Comparison of ENCODE assay signal across 12 mouse cellular contexts in genomic region chr1:155084839-155085238, GRCm38 (mm10). TPM values are rescaled to one million over a fixed set of nuclear protein-coding genes. Genes with fewer than 3 reads are reported as not detected.
A peak's percentile ranks its signal among the peaks of the same experiment; 100 is the strongest.
DNase-seq lines count a peak whose midpoint lies in the region; ATAC-seq and TF ChIP-seq lines count a peak whose summit lies in the region.
"Had no signal": no experiment of that assay in that cellular context is flagged by ENCODE, and none has a peak within 500 bp of the region (broad histone marks: within the 10 kb centered on the region; RNA-seq: fewer than 3 reads in every experiment).

No protein-coding gene starts in this region.

- intact Hi-C loops in left cerebral cortex, postnatal 25 days (cut with DNase I): no loop called here

- no peak for ATAC-seq in heart, embryonic 13.5 days (ENCODE audit: extremely low read depth, insufficient number of reproducible peaks, low FRiP score, low TSS enrichment)
- ATAC-seq in midbrain, embryonic 15.5 days (replicated peaks): no peak
- no peak for ATAC-seq in kidney, embryonic 15.5 days (replicated peaks; ENCODE audit: low FRiP score)

- WGBS in heart, embryonic 13.5 days: 36% methylated on average over 8 of the region's 8 CpGs
- 45% methylated on average over 8 of the region's 8 CpGs for WGBS in midbrain, embryonic 10.5 days
- WGBS in midbrain, embryonic 15.5 days: 39% methylated on average over 8 of the region's 8 CpGs
- WGBS in kidney, embryonic 15.5 days: 43% methylated on average over 8 of the region's 8 CpGs
- 55% methylated on average over 8 of the region's 8 CpGs for WGBS in olfactory bulb, adult 2 months

- H3K27me3 ChIP-seq in heart, embryonic 13.5 days (replicated peaks): no peaks in the 10 kb centered on the region
- peaks cover 52% of the 10 kb centered on the region for H3K27me3 ChIP-seq in midbrain, embryonic 10.5 days (ENCODE audit: low read depth, poor library complexity, severe bottlenecking)
- H3K27me3 ChIP-seq in midbrain, embryonic 15.5 days (replicated peaks): no peaks in the 10 kb centered on the region
- no peaks in the 10 kb centered on the region for H3K27me3 ChIP-seq in kidney, embryonic 15.5 days
- H3K27me3 ChIP-seq: neural tube, embryonic 13.5 days had no signal

- H3K4me3 ChIP-seq in heart, embryonic 13.5 days: no peak overlapping the region
- no peak overlapping the region for H3K4me3 ChIP-seq in midbrain, embryonic 10.5 days
- H3K4me3 ChIP-seq in midbrain, embryonic 15.5 days: no peak overlapping the region
- no peak overlapping the region for H3K4me3 ChIP-seq in kidney, embryonic 15.5 days (replicated peaks)
- no peak overlapping the region for H3K4me3 ChIP-seq in olfactory bulb, adult 2 months (ENCODE audit: insufficient read depth, low read depth, low read length)

- no peaks in the 10 kb centered on the region for H3K9me3 ChIP-seq in heart, embryonic 13.5 days
- no peaks in the 10 kb centered on the region for H3K9me3 ChIP-seq in midbrain, embryonic 10.5 days (replicated peaks)
- H3K9me3 ChIP-seq in midbrain, embryonic 15.5 days: no peaks in the 10 kb centered on the region
- H3K9me3 ChIP-seq in kidney, embryonic 15.5 days (replicated peaks): no peaks in the 10 kb centered on the region
- H3K9me3 ChIP-seq: neural tube, embryonic 13.5 days had no signal

- no peak overlapping the region for H3K27ac ChIP-seq in heart, embryonic 13.5 days (replicated peaks)
- peak overlapping the region; percentile 93 for H3K27ac ChIP-seq in midbrain, embryonic 10.5 days (replicated peaks)
- no peak overlapping the region for H3K27ac ChIP-seq in midbrain, embryonic 15.5 days
- peak overlapping the region; percentile 97; the same call in 1 of the 2 replicates for H3K27ac ChIP-seq in kidney, embryonic 15.5 days
- H3K27ac ChIP-seq in olfactory bulb, adult 2 months (ENCODE audit: insufficient read depth, low read depth, low read length): 0 out of 2 replicates have a peak overlapping the region, but pooled peaks have one; percentile 12

- no peak overlapping the region for H3K4me2 ChIP-seq in heart, embryonic 13.5 days
- H3K4me2 ChIP-seq in midbrain, embryonic 15.5 days: no peak overlapping the region
- H3K4me2 ChIP-seq in kidney, embryonic 15.5 days: no peak overlapping the region

- TF ChIP-seq CTCF in olfactory bulb, adult 2 months (IDR thresholded peaks at IDR 0.05; ENCODE audit: insufficient read depth, low read depth, low read length): no peak

- no peak for DNase-seq in heart, adult 18-20 months
- DNase-seq in midbrain, embryonic 10.5 days (ENCODE audit: low spot score): no peak
- DNase-seq in gastrocnemius, postnatal 4 days (ENCODE audit: low spot score in 2 of 2): no peak
- no peak for DNase-seq in left cerebral cortex, postnatal 25 days (ENCODE audit: low spot score in 2 of 2)
- DNase-seq: heart, postnatal 14 days; lung, adult 18-20 months; thymus, postnatal 36 days had no signal

- no peaks in the 10 kb centered on the region for H3K36me3 ChIP-seq in heart, embryonic 13.5 days
- H3K36me3 ChIP-seq in midbrain, embryonic 10.5 days: no peaks in the 10 kb centered on the region
- no peaks in the 10 kb centered on the region for H3K36me3 ChIP-seq in midbrain, embryonic 15.5 days (replicated peaks)
- no peaks in the 10 kb centered on the region for H3K36me3 ChIP-seq in kidney, embryonic 15.5 days
- H3K36me3 ChIP-seq: neural tube, embryonic 13.5 days had no signal

- H3K9ac ChIP-seq in heart, embryonic 13.5 days: 0 out of 2 replicates have a peak overlapping the region, but pooled peaks have one; percentile 24
- no peak overlapping the region for H3K9ac ChIP-seq in midbrain, embryonic 15.5 days
- H3K9ac ChIP-seq in kidney, embryonic 15.5 days: no peak overlapping the region
- H3K9ac ChIP-seq: neural tube, embryonic 13.5 days had no signal

- peaks cover 70% of the 10 kb centered on the region for H3K4me1 ChIP-seq in heart, embryonic 13.5 days
- H3K4me1 ChIP-seq in midbrain, embryonic 10.5 days: peaks cover 83% of the 10 kb centered on the region
- H3K4me1 ChIP-seq in midbrain, embryonic 15.5 days: peaks cover 51% of the 10 kb centered on the region
- peaks cover 68% of the 10 kb centered on the region for H3K4me1 ChIP-seq in kidney, embryonic 15.5 days
- H3K4me1 ChIP-seq in olfactory bulb, adult 2 months (ENCODE audit: control insufficient read depth, insufficient read depth, low read length): peaks cover 36% of the 10 kb centered on the region

- no peak for TF ChIP-seq POLR2A in olfactory bulb, adult 2 months (IDR thresholded peaks at IDR 0.05; ENCODE audit: insufficient read depth, low read depth, low read length)

RNA-seq across cellular contexts. Expression of gene Ier5, which starts 14.6 kb away (rescaled TPM):
- 3.6 and 3.8 TPM in 2 replicates for polyA plus RNA-seq in heart, embryonic 13.5 days (2015; fragmentation: Nextera tagmentation; extraction: Ambion mirVana)
- total RNA-seq in heart, adult 18-20 months (2021): 10 to 100 TPM; 18.8 to 21.4 TPM
- 4.0 and 4.3 TPM in 2 replicates for polyA plus RNA-seq in midbrain, embryonic 10.5 days (2016; fragmentation: Nextera tagmentation; extraction: Ambion mirVana)
- polyA plus RNA-seq in midbrain, embryonic 15.5 days (2015; fragmentation: Nextera tagmentation; extraction: Ambion mirVana): 7.2 and 9.4 TPM in 2 replicates
- 7.5 and 7.6 TPM in 2 replicates for polyA plus RNA-seq in kidney, embryonic 15.5 days (2015; fragmentation: Nextera tagmentation; extraction: Ambion mirVana)
- not detected in 2 replicates for polyA plus RNA-seq in olfactory bulb, adult 2 months (2012; ENCODE audit: insufficient read depth, insufficient read length, low replicate concordance, missing spikeins)
- 10 to 100 TPM; 10.4 to 12.5 TPM for total RNA-seq in gastrocnemius, postnatal 4 days (2021)
- 10 to 100 TPM; 45.6 to 62.4 TPM for total RNA-seq in left cerebral cortex, postnatal 25 days (2021)

Comparison
In these comparisons a context has a peak if more than half of its experiments do, and no peak if none do; other contexts are left out.
1. H3K27ac ChIP-seq: peak in midbrain, embryonic 10.5 days (single experiment), kidney, embryonic 15.5 days (single experiment) and olfactory bulb, adult 2 months (single experiment); none in heart, embryonic 13.5 days (single experiment) and midbrain, embryonic 15.5 days (single experiment).